Mouse (Mus musculus) natural killer cell, adult 2 months (primary cell): ENCODE data around the gene Fancd2os.

Experiments used
- DNase-seq, 2 experiments: peaks; one replicate each; pipeline ENCODE4 v3.0.0; 2022; ENCODE audit warnings: low spot score in 2 of 2

The Fancd2os gene

DNA sequence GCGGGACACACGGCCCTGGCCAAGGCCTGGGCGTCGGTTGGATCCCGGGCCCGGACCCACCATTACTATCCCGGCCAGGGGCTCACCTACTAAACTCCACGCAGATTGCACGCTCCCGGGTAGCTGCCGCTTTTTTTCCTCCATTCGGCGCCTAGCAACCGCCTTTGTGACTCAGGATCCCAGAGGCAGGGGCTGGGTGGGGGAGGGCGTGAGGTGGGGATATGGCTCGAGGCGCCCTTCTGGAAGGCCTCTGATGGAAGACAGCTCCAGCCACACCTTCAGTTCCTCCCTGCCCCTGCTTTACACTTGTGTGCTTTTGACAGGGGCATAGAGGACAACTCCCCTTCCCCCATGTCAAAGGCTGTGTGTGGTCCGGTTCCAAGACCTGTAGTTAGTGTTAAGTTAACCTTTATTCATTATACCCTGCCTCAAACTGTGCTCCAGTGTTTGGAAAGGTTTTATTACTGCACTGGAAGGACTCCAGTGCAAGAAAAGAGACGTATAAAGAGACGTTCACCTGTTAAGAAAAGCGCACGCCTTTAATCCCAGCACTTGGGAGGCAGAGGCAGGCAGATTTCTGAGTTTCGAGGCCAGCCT, at the start of gene Fancd2os:
Fancd2os (minus strand) TSS at position 173 of the 597 bp plus-strand sequence.
- no peak for DNase-seq

DNA sequence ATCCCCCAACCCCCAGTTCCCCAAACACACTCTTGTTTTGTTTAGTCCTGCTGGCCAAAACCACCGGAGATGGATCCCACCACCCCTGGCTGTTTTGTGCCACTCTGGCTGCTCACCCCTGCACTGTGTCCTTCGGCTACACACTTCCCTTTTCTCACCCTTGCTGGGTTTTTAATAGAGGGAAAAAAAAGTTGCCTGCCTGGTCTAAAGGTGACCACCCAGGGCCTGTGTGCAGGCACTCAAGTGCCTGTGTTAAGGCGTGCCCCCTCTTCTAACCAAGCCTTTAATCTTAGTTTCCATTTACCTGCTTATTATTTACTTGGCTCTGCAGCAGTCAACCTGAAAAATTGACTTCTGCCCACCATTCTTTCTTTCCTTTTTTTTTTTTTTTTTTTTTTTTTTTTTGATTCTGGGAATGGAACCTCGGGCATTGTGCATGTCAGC, 49.7 kb upstream of the Fancd2os start:
- peak in 1 of 2 experiments; percentile 47 for DNase-seq

- peak; percentile 33 to 64 for DNase-seq
These were observed 49.1 kb upstream of the Fancd2os start for GRCm38 (mm10) chr6:113649346-113650196.

GRCm38 (mm10) chr6:113644808-113645207, 44.3 kb upstream of the Fancd2os start:
- peak in 1 of 2 experiments; percentile 14 for DNase-seq

GRCm38 (mm10) chr6:113643967-113644366, 43.5 kb upstream of the Fancd2os start:
- DNase-seq, result no peak

GRCm38 (mm10) chr6:113643021-113643420, 42.5 kb upstream of the Fancd2os start:
- DNase-seq, result peak in 1 of 2 experiments; percentile 38

GRCm38 (mm10) chr6:113642605-113643004, 42.1 kb upstream of the Fancd2os start:
- no peak for DNase-seq

- no peak for DNase-seq
These were observed 38.7 kb upstream of the Fancd2os start for GRCm38 (mm10) chr6:113639201-113639600.

DNA sequence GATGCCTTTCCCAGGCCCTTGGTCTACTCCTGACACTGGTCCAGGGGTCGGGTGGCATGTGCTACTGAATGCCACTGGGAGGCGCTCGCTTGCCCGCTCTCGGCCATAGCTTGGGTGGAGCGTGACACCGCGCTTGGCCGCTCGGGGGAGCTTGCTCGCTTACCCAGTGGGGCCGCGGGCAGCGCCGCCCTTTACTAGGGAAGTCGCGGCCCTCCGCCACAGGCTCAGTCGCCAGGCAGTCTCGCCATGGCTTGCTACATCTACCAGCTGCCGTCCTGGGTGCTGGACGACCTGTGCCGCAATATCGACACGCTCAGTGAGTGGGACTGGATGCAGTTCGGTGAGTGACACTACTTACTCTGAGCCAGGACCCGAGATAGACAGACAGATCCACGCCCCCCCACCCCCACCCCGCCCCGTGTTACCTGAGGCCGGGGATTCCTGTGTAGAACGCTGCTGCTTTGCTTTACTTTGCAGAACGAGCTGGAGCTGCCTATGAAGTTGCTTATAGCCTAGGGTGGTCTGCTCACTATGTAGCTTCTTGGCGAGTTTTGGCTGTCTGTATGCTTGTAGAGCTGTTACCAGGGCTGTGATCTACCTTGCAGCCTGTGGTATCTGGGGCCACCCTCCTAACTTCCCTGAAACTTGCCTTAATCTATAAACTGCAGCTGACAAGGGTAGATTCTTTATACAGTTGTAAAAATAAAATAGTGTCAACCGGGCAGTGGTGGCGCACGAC, 38.0 kb upstream of the Fancd2os start, which contains the start of gene Irak2:
Irak2 (plus strand) TSS at position 166 of the 739 bp plus-strand sequence.
- DNase-seq, result peak; percentile 93 to 96

GRCm38 (mm10) chr6:113632863-113633262, 32.3 kb upstream of the Fancd2os start:
- no peak for DNase-seq

DNA sequence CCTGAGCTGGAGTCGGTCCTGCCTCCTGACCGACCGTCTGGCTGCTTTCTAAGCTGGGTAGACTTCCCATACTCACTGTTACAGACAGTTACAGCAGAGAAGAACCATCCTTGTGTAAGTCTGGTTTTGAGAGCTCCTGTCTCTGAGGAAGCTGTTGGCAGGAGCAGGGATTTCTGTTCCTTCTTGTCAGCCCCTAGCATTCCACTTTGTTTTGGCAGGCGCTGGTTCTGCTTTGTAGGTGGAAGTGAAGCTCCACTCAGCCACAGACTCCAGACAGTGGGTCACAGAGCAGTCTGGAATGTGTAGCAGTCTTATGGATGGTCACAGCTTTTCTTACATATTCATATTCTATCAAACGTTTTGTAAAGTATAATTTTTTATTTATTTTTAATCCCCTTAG, 29.8 kb upstream of the Fancd2os start:
- no peak for DNase-seq

DNA sequence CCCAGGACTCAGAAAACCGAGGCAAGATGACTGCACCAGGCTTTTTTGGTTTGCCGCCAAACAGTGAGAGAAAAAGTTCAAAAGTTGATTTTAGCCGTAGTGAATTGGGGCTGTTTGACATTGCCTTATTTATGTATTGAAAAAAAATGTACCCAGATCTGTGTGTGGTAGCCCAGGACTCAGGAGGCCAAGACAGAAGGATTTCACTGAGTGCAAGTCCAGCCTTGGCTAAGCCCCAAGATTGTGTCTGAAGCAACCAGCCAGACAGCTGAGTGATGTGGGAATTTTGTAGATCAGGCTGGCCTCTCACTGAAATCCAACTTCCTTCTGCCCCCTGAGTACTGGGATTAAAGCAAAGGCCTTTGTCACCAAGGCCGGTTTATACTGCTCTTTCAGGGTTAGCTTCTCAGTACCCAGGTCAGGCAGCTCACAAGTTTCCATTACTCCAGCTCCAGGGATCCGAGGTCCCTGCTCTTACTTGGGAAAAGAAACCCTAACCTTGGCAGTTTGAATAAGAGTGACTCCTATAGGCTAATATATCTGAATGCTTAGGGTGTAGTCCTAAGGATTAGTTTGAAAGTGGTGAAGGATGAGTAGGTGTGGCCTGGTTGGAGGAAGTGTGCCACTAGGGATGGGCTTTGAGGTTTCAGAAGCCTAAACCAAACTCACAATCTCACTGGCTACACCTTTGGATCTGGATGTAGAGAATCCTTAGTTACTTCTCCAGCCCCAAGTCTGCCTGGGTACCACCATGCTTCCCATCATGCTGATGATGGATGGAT, 24.7 kb upstream of the Fancd2os start:
- no peak for DNase-seq

- DNase-seq, result peak; percentile 78 to 83
These were observed 23.6 kb upstream of the Fancd2os start, which contains the start of gene Vhl for GRCm38 (mm10) chr6:113623941-113624751. Gene Vhl, plus strand, starts transcription at chr6:113623959.

DNA sequence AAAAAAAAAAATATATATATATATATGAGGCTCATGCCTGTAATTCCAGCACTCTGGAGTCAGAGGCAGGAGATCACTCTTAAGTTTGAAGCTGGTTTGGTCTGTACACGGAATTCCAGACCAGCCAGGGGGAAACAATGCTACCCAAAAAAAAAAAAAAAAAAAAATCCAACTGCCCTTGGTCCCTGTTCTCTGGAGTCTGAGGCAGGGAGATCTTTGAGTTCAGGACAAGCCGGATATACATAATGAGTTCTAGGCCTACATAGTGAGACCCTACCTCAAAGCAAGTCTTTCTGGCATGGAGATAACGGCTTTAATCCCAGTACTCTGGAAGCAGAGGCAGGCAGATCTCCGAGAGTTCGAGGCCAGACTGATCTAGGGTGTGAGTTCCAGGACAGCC, 22.9 kb upstream of the Fancd2os start:
- DNase-seq, result no peak

GRCm38 (mm10) chr6:113615489-113615888, 15.0 kb upstream of the Fancd2os start:
- no peak for DNase-seq

DNA sequence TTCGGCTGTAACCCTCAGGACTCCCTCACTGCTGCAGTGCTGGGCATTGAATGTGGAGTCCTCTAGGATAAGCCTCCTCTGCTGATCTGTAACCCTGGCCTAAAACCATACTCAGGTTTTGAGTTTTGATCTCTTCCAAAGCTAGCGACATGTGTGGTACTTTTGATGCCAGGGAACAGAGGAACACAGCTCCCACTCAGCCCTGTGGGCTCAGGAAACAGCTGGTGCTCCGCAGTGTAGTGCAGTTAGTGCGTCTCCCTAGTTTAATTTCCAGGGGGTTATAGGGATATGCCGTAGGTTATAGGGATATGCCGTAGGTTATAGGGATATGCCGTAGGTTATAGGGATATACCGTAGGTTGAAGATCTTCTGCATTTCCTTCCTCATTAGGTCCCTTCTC, 14.5 kb upstream of the Fancd2os start:
- no peak for DNase-seq

GRCm38 (mm10) chr6:113614152-113614551, 13.6 kb upstream of the Fancd2os start:
- no peak for DNase-seq

GRCm38 (mm10) chr6:113612258-113612969, 11.9 kb upstream of the Fancd2os start:
- no peak for DNase-seq

DNA sequence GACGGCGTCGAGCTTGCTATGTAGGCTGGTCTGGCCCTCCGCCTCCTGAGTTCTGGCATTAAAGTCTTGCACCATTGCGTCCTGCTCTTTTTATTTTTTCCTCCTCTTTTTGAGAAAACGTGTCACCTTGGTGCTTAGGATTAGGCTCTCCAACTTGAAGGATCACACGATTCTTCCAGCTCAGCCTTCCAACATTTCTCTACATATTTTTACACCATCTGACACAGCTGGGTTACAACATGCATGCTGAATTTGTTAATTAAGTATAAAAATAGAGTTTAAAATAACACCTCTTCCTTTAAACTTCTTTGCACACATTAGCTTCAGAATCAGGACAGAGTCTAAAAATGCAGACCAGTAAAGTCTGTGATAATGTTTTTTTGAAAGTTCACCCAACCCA, 8.8 kb upstream of the Fancd2os start:
- no peak for DNase-seq

DNA sequence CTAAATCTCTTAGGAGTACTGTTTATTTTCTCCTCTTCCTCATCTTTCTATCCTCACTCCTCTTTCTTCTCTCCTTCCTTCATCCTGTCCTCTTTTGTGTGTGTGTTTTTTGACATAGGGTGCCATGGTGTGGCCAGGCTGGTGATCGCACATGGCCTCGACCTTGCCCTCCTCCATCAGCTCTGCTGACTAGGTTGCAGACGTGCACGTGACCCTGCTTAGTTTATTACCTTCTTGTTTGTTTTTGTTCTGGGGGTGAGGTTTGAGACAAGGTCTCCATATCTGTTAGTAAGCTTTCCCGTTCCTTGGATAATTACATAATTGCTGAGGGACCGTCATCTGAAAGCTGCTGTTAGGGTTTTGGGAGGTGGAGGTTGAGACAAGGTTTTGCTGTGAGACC, 8.4 kb upstream of the Fancd2os start:
- no peak for DNase-seq
